31 mouse cellular contexts compared by ENCODE assay signal in the genomic region with DNA sequence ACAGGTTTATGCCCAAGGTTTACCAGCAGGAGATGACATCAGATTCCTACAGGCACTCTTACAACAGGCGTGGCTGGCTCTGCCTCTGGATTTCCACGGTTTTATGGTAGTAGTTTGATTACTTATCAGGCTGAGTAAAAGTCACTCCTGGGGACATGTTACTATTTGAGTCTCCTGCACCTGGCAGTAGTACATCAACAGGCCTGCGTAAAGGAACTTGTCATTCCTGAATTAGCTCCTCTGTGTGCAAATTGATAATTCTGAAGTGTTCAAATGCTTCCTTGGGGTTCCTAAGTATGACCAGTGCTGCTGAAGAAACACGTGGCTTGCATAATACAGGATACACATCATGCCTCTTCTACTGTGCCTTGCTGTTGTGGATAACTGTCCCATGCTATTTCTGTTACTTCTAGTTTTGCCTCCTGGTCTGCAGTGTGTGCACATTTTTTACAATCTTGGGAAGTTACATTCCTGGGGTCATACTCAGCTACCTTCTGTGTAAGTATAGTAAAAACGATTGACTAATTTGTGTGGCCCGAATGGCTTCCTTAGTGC. TPM values are rescaled to one million over a fixed set of nuclear protein-coding genes. Genes with fewer than 3 reads are reported as not detected.
DNase-seq lines count a peak whose midpoint lies in the region; ATAC-seq and TF ChIP-seq lines count a peak whose summit lies in the region.
"Had no signal": no experiment of that assay in that cellular context is flagged by ENCODE, and none has a peak within 500 bp of the region (broad histone marks: within the 10 kb centered on the region; RNA-seq: fewer than 3 reads in every experiment).

No protein-coding gene starts in this region.

- intact Hi-C loops in gastrocnemius, adult 2 months (cut with DNase I) = loop anchor here (10.0 kb wide), 1 partner anchor 231 kb away; no protein-coding TSS in a partner anchor

- H3K4me2 ChIP-seq in forebrain, embryonic 16.5 days (ENCODE audit: low read length) = no peak overlapping the region
- no peak overlapping the region for H3K4me2 ChIP-seq in forebrain, postnatal 0 days (ENCODE audit: low read depth)
- H3K4me2 ChIP-seq: embryonic facial prominence, embryonic 15.5 days; forebrain, embryonic 13.5 days; hindbrain, embryonic 15.5 days; limb, embryonic 12.5 days; liver, embryonic 15.5 days; lung, embryonic 14.5 days; midbrain, embryonic 11.5 days; neural tube, embryonic 12.5 days had no signal

- peaks cover 7% of the 10 kb centered on the region; the same call in 1 of the 2 replicates for H3K36me3 ChIP-seq in macrophage (ENCODE audit: inconsistent target)
- H3K36me3 ChIP-seq in forebrain, embryonic 16.5 days (ENCODE audit: control insufficient read depth, insufficient read depth) = no peaks in the 10 kb centered on the region
- 0 out of 2 replicates have a peak, but pooled peaks cover 2% of the 10 kb centered on the region for H3K36me3 ChIP-seq in forebrain, postnatal 0 days (ENCODE audit: insufficient read depth)
- H3K36me3 ChIP-seq: embryonic facial prominence, embryonic 10.5 days; embryonic facial prominence, embryonic 15.5 days; hindbrain, embryonic 15.5 days; limb, embryonic 12.5 days; liver, embryonic 15.5 days; neural tube, embryonic 12.5 days had no signal

- H3K9me3 ChIP-seq in forebrain, embryonic 16.5 days (ENCODE audit: control insufficient read depth, low read length) = no peaks in the 10 kb centered on the region
- H3K9me3 ChIP-seq in forebrain, postnatal 0 days (ENCODE audit: low read length) = no peaks in the 10 kb centered on the region
- H3K9me3 ChIP-seq: embryonic facial prominence, embryonic 10.5 days; embryonic facial prominence, embryonic 15.5 days; forebrain, embryonic 13.5 days; hindbrain, embryonic 15.5 days; limb, embryonic 12.5 days; liver, embryonic 15.5 days; neural tube, embryonic 12.5 days had no signal

- DNase-seq in gastrocnemius, adult 2 months = no peak
- DNase-seq in gastrocnemius, adult 18-20 months (ENCODE audit: low spot score) = no peak
- DNase-seq in 3T3-L1 (ENCODE audit: low read depth, low spot score) = peak; percentile 10
- DNase-seq in forebrain, postnatal 0 days = no peak
- DNase-seq in frontal cortex, postnatal 10 days (ENCODE audit: low spot score in 2 of 2) = no peak
- DNase-seq: adrenal gland, postnatal 14 days; cerebellum, adult 11-12 months; cerebellum, postnatal 10 days; gastrocnemius, postnatal 14 days; heart, adult 18-20 months; kidney, adult 9 months; kidney, postnatal 14 days; layer of hippocampus, adult 9-11 months; lung, embryonic 14.5 days; lung, postnatal 14 days; right cerebral cortex, adult 18-20 months had no signal

- H3K27ac ChIP-seq in gastrocnemius, adult 2 months = peak overlapping the region; percentile 81
- H3K27ac ChIP-seq in macrophage = peak overlapping the region; percentile 30
- no peak overlapping the region for H3K27ac ChIP-seq in forebrain, embryonic 16.5 days (ENCODE audit: low read length)
- H3K27ac ChIP-seq in forebrain, postnatal 0 days (ENCODE audit: low read depth, low read length) = no peak overlapping the region
- H3K27ac ChIP-seq: embryonic facial prominence, embryonic 10.5 days; embryonic facial prominence, embryonic 15.5 days; forebrain, embryonic 13.5 days; hindbrain, embryonic 15.5 days; left cerebral cortex, adult 2 months; limb, embryonic 12.5 days; liver, embryonic 15.5 days; neural tube, embryonic 12.5 days had no signal

- no peak overlapping the region for H3K4me3 ChIP-seq in gastrocnemius, adult 2 months
- H3K4me3 ChIP-seq in macrophage (ENCODE audit: inconsistent target) = no peak overlapping the region
- H3K4me3 ChIP-seq in forebrain, embryonic 16.5 days (replicated peaks; ENCODE audit: low read length) = no peak overlapping the region
- no peak overlapping the region for H3K4me3 ChIP-seq in forebrain, postnatal 0 days (ENCODE audit: low read depth, low read length)
- H3K4me3 ChIP-seq: embryonic facial prominence, embryonic 10.5 days; embryonic facial prominence, embryonic 15.5 days; forebrain, embryonic 13.5 days; hindbrain, embryonic 15.5 days; left cerebral cortex, adult 2 months; limb, embryonic 12.5 days; liver, embryonic 15.5 days; myocyte; neural tube, embryonic 12.5 days had no signal

- 53% methylated on average over 6 of the region's 6 CpGs for WGBS in macrophage (ENCODE audit: missing documents)
- 86% methylated on average over 6 of the region's 6 CpGs for WGBS in forebrain, embryonic 16.5 days
- WGBS in forebrain, postnatal 0 days = 82% methylated on average over 6 of the region's 6 CpGs

- no peaks in the 10 kb centered on the region for H3K4me1 ChIP-seq in forebrain, embryonic 16.5 days (replicated peaks; ENCODE audit: control insufficient read depth, insufficient read depth, low read length)
- no peaks in the 10 kb centered on the region for H3K4me1 ChIP-seq in forebrain, postnatal 0 days (ENCODE audit: insufficient read depth)
- H3K4me1 ChIP-seq: embryonic facial prominence, embryonic 10.5 days; embryonic facial prominence, embryonic 15.5 days; forebrain, embryonic 13.5 days; hindbrain, embryonic 15.5 days; limb, embryonic 12.5 days; liver, embryonic 15.5 days; neural tube, embryonic 12.5 days had no signal

- no peaks in the 10 kb centered on the region for H3K27me3 ChIP-seq in forebrain, embryonic 16.5 days (replicated peaks; ENCODE audit: control insufficient read depth, insufficient read depth, low read length)
- H3K27me3 ChIP-seq in forebrain, postnatal 0 days (ENCODE audit: insufficient read depth, low read length) = no peaks in the 10 kb centered on the region
- H3K27me3 ChIP-seq: embryonic facial prominence, embryonic 15.5 days; forebrain, embryonic 13.5 days; hindbrain, embryonic 15.5 days; limb, embryonic 12.5 days; liver, embryonic 15.5 days; neural tube, embryonic 12.5 days had no signal

- H3K79me2 ChIP-seq in macrophage (ENCODE audit: inconsistent target) = peaks cover 19% of the 10 kb centered on the region; the same call in 1 of the 2 replicates

- no peak for TF ChIP-seq CTCF in gastrocnemius, adult 2 months (IDR thresholded peaks at IDR 0.05)
- TF ChIP-seq CTCF in forebrain, postnatal 0 days (IDR thresholded peaks at IDR 0.05; ENCODE audit: low read depth) = no peak

- no peak overlapping the region for H3K9ac ChIP-seq in forebrain, embryonic 16.5 days (replicated peaks; ENCODE audit: low read depth, low read length)
- H3K9ac ChIP-seq in forebrain, postnatal 0 days = no peak overlapping the region
- H3K9ac ChIP-seq: embryonic facial prominence, embryonic 15.5 days; forebrain, embryonic 13.5 days; hindbrain, embryonic 15.5 days; limb, embryonic 12.5 days; liver, embryonic 15.5 days; lung, embryonic 14.5 days; neural tube, embryonic 12.5 days had no signal

- ATAC-seq in granulocyte monocyte progenitor cell, adult 5-6 weeks (replicated peaks; ENCODE audit: poor library complexity, severe bottlenecking) = peak; percentile 86
- ATAC-seq in forebrain, embryonic 16.5 days = no peak
- no peak for ATAC-seq in forebrain, postnatal 0 days
- ATAC-seq: CD4-positive, CD25-positive, alpha-beta regulatory T cell, adult 4 months; forebrain, embryonic 13.5 days; inflammation-experienced regulatory T-cells, adult 6 months had no signal

RNA-seq across cellular contexts. Expression of gene Zfp622, which starts 17.9 kb away (rescaled TPM):
- total RNA-seq in gastrocnemius, adult 2 months (2021) = 10 to 100 TPM; 22.6 to 25.5 TPM
- 10 to 100 TPM; 24.0 to 24.5 TPM for total RNA-seq in gastrocnemius, adult 18-20 months (2021)
- 49.4 and 59.8 TPM in 2 replicates for total RNA-seq in granulocyte monocyte progenitor cell, adult 5-6 weeks (2014; fragmentation: Nextera tagmentation)
- total RNA-seq in granulocyte monocyte progenitor cell, adult 5-6 weeks (2017) = 55.9 and 90.9 TPM in 2 replicates
- 100 to 1,000 TPM in 3 of 26 experiments, 10 to 100 TPM in 23; 39.9 to 175 (median 59.8) TPM for total RNA-seq in macrophage (2018; cell fraction: chromatin; rRNA removed)
- 10 to 100 TPM; 23.8 to 58.7 (median 33.8) TPM for total RNA-seq in macrophage (2018; cell fraction: cytosol; rRNA removed)
- 100 to 1,000 TPM in 4 of 26 experiments, 10 to 100 TPM in 22; 33.9 to 122 (median 51.6) TPM for total RNA-seq in macrophage (2018; cell fraction: nucleus; rRNA removed)
- polyA plus RNA-seq in macrophage (2018) = 27.6 to 37.3 TPM (median 33.9 TPM) in 3 replicates
- polyA plus RNA-seq in forebrain, embryonic 16.5 days (2015; fragmentation: Nextera tagmentation; extraction: Ambion mirVana) = 26.8 and 26.9 TPM in 2 replicates
- total RNA-seq in forebrain, postnatal 0 days (2014; rRNA removed) = 40.9 and 43.6 TPM in 2 replicates
- 31.6 and 36.3 TPM in 2 replicates for polyA plus RNA-seq in forebrain, postnatal 0 days (2015; fragmentation: Nextera tagmentation; extraction: Ambion mirVana)

Comparison
In these comparisons a context has a peak if more than half of its experiments do, and no peak if none do; other contexts are left out.
1. H3K27ac ChIP-seq: peak in gastrocnemius, adult 2 months (single experiment) and macrophage (single experiment); none in forebrain, embryonic 16.5 days (single experiment) and forebrain, postnatal 0 days (single experiment).